Mouse (Mus musculus) olfactory bulb, adult 2 months (tissue): ENCODE data around the gene S100a2.

Experiments
- CTCF ChIP-seq: fragments of 200-500 bp; IDR thresholded peaks from 2 replicates; pipeline ENCODE4 v1.5.1; 2012; ENCODE audit warnings: low read depth, mild to moderate bottlenecking, low read length, moderate library complexity; ENCODE audit not compliant: insufficient read depth
- POLR2A ChIP-seq: fragments of 200-500 bp; IDR thresholded peaks from 2 replicates; pipeline ENCODE4 v1.6.1; 2012; ENCODE audit warnings: mild to moderate bottlenecking, low read depth, low read length, moderate library complexity; ENCODE audit not compliant: insufficient read depth

GRCm38 (mm10) chr3:90605736-90606135 lies 15.7 kb downstream of the S100a2 start:
- no peak for TF ChIP-seq POLR2A
- no peak for TF ChIP-seq CTCF
